Mouse (Mus musculus) CH12.LX (cell line): ENCODE data around the gene Pa2g4. TPM values are rescaled to one million over a fixed set of nuclear protein-coding genes. Genes with fewer than 3 reads are reported as not detected.

Experiments used
- DNase-seq: peaks from one replicate; pipeline ENCODE4 v3.0.0-alpha.2; 2013; ENCODE audit errors: extremely low read depth
- H3K27ac ChIP-seq: 2 replicates; pipeline ENCODE4 v1.5.1; 2012; ENCODE audit warnings: low read depth, mild to moderate bottlenecking, control low read depth, moderate library complexity; ENCODE audit not compliant: insufficient read depth
- H3K27me3 ChIP-seq: replicated peaks from 2 replicates; pipeline ENCODE3; 2012; ENCODE audit warnings: inconsistent platforms
- H3K36me3 ChIP-seq, 2 experiments: replicated peaks in 1 of 2; 2 replicates each; pipeline versions ENCODE3 to v1.6.1; 2012; ENCODE audit warnings: inconsistent platforms in 1 of 2, low read length in 1 of 2, mild to moderate bottlenecking in 1 of 2, mixed read lengths in 1 of 2, moderate library complexity in 1 of 2; ENCODE audit not compliant: control insufficient read depth in 1 of 2, insufficient read depth in 1 of 2
- H3K4me1 ChIP-seq, 2 experiments: 2 replicates each; pipeline ENCODE4 v1.6.1; 2012; ENCODE audit warnings: inconsistent platforms in 1 of 2, moderate library complexity in 1 of 2; ENCODE audit not compliant: insufficient read depth in 2 of 2, control insufficient read depth in 1 of 2
- H3K4me2 ChIP-seq: 2 replicates; pipeline ENCODE4 v1.6.1; 2012; ENCODE audit warnings: low read depth, mild to moderate bottlenecking, control low read depth; ENCODE audit not compliant: poor library complexity, insufficient read depth, severe bottlenecking
- H3K4me3 ChIP-seq, 3 experiments: fragments of 150-350 bp in 1 of 3; sonication (generic) in 1 of 3; replicated peaks in 1 of 3; 2 replicates each; pipeline versions ENCODE3 to v1.5.1; 2011 to 2012; ENCODE audit warnings: low read depth in 2 of 3, low read length in 2 of 3, mild to moderate bottlenecking in 2 of 3, moderate library complexity in 2 of 3, control low read depth in 1 of 3, improper control_type of control experiment in 1 of 3, inconsistent platforms in 1 of 3, mixed read lengths in 1 of 3; ENCODE audit not compliant: poor library complexity in 1 of 3
- H3K79me2 ChIP-seq: replicated peaks from 2 replicates; pipeline ENCODE4 v1.6.1; 2012; ENCODE audit warnings: mild to moderate bottlenecking, moderate library complexity; ENCODE audit not compliant: control insufficient read depth, poor library complexity, insufficient read depth, severe bottlenecking; ENCODE audit errors: extremely low read depth
- H3K9ac ChIP-seq: 2 replicates; pipeline ENCODE4 v1.6.1; 2012; ENCODE audit warnings: low read depth, mild to moderate bottlenecking, control low read depth, moderate library complexity; ENCODE audit not compliant: insufficient read depth
- H3K9me3 ChIP-seq: replicated peaks from 2 replicates; pipeline ENCODE3; 2012; ENCODE audit warnings: low read length, inconsistent platforms, mixed read lengths
- BHLHE40 ChIP-seq: IDR thresholded peaks from 2 replicates; pipeline ENCODE4 v1.6.1; 2011; ENCODE audit warnings: mild to moderate bottlenecking, low read depth, low read length, improper control_type of control experiment
- CHD1 ChIP-seq: IDR thresholded peaks from 2 replicates; pipeline ENCODE4 v1.6.1; 2012; ENCODE audit warnings: low read depth, low read length, improper control_type of control experiment, inconsistent platforms
- E2F4 ChIP-seq: IDR thresholded peaks from 2 replicates; pipeline ENCODE4 v1.6.1; 2011; ENCODE audit warnings: low read depth, low read length, improper control_type of control experiment; ENCODE audit not compliant: insufficient replicate concordance
- ELF1 ChIP-seq: IDR thresholded peaks from 2 replicates; pipeline ENCODE4 v1.6.1; 2014; ENCODE audit warnings: low read depth, mild to moderate bottlenecking, inconsistent platforms, low read length, improper control_type of control experiment
- GABPA ChIP-seq: IDR thresholded peaks from 2 replicates; pipeline ENCODE4 v1.6.1; 2012; ENCODE audit warnings: low read depth, low read length, improper control_type of control experiment, inconsistent platforms; ENCODE audit not compliant: insufficient replicate concordance
- HCFC1 ChIP-seq: IDR thresholded peaks from 2 replicates; pipeline ENCODE4 v1.6.1; 2012; ENCODE audit warnings: low read depth, mild to moderate bottlenecking, inconsistent platforms, low read length, improper control_type of control experiment
- IRF4 ChIP-seq: IDR thresholded peaks from 2 replicates; pipeline ENCODE4 v1.6.1; 2014; ENCODE audit warnings: low read depth, mild to moderate bottlenecking, inconsistent platforms, low read length, improper control_type of control experiment
- JUN ChIP-seq: IDR thresholded peaks from 2 replicates; pipeline ENCODE4 v1.6.1; 2011; ENCODE audit warnings: low read depth, mild to moderate bottlenecking, low read length, improper control_type of control experiment, moderate library complexity; ENCODE audit not compliant: insufficient read depth
- JUND ChIP-seq: conservative IDR thresholded peaks from 2 replicates; pipeline ENCODE4 v1.6.1; 2011; ENCODE audit warnings: low read depth, low read length, improper control_type of control experiment
- KAT2A ChIP-seq: IDR thresholded peaks from 2 replicates; pipeline ENCODE4 v1.6.1; 2012; ENCODE audit warnings: low read length, improper control_type of control experiment, inconsistent platforms; ENCODE audit not compliant: insufficient replicate concordance
- MAFK ChIP-seq: IDR thresholded peaks from 2 replicates; pipeline ENCODE4 v1.6.1; 2011; ENCODE audit warnings: low read length, improper control_type of control experiment; ENCODE audit not compliant: insufficient replicate concordance
- MAX ChIP-seq: IDR thresholded peaks from 2 replicates; pipeline ENCODE4 v1.6.1; 2011; ENCODE audit warnings: low read length, improper control_type of control experiment
- MAZ ChIP-seq: IDR thresholded peaks from 2 replicates; pipeline ENCODE4 v1.6.1; 2012; ENCODE audit warnings: low read depth, mild to moderate bottlenecking, inconsistent platforms, low read length, improper control_type of control experiment, moderate library complexity
- NELFE ChIP-seq: IDR thresholded peaks from 2 replicates; pipeline ENCODE4 v1.6.1; 2011; ENCODE audit warnings: low read depth, low read length, improper control_type of control experiment
- NRF1 ChIP-seq: IDR thresholded peaks from 2 replicates; pipeline ENCODE4 v1.6.1; 2014; ENCODE audit warnings: low read depth, mild to moderate bottlenecking, inconsistent platforms, low read length, improper control_type of control experiment, moderate library complexity
- PAX5 ChIP-seq: IDR thresholded peaks from 2 replicates; pipeline ENCODE4 v1.6.1; 2012; ENCODE audit warnings: low read length, inconsistent platforms, mixed read lengths
- POLR2A ChIP-seq: IDR thresholded peaks from 2 replicates; pipeline ENCODE4 v1.6.1; 2011; ENCODE audit warnings: low read depth, mild to moderate bottlenecking, improper control_type of control experiment, low read length
- RAD21 ChIP-seq: IDR thresholded peaks from 2 replicates; pipeline ENCODE4 v1.6.1; 2011; ENCODE audit warnings: low read depth, mild to moderate bottlenecking, low read length, improper control_type of control experiment, moderate library complexity
- SMC3 ChIP-seq: IDR thresholded peaks from 2 replicates; pipeline ENCODE4 v1.6.1; 2011; ENCODE audit warnings: low read depth, low read length, improper control_type of control experiment
- TCF12 ChIP-seq: IDR thresholded peaks from 2 replicates; pipeline ENCODE4 v1.6.1; 2014; ENCODE audit warnings: low read depth, mild to moderate bottlenecking, inconsistent platforms, low read length, improper control_type of control experiment
- UBTF ChIP-seq: IDR thresholded peaks from 2 replicates; pipeline ENCODE4 v1.6.1; 2012; ENCODE audit warnings: low read depth, mild to moderate bottlenecking, inconsistent platforms, low read length, improper control_type of control experiment, moderate library complexity
- USF1 ChIP-seq: IDR thresholded peaks from 2 replicates; pipeline ENCODE4 v1.6.1; 2014; ENCODE audit warnings: low read depth, mild to moderate bottlenecking, inconsistent platforms, low read length, improper control_type of control experiment
- USF2 ChIP-seq: conservative IDR thresholded peaks from 2 replicates; pipeline ENCODE4 v1.6.1; 2011; ENCODE audit warnings: low read depth, low read length, improper control_type of control experiment
- ZC3H11A ChIP-seq: IDR thresholded peaks from 2 replicates; pipeline ENCODE4 v1.6.1; 2012; ENCODE audit warnings: low read depth, mild to moderate bottlenecking, inconsistent platforms, low read length, improper control_type of control experiment
- ZMIZ1 ChIP-seq: IDR thresholded peaks from 2 replicates; pipeline ENCODE4 v1.6.1; 2012; ENCODE audit warnings: low read depth, mild to moderate bottlenecking, inconsistent platforms, low read length, improper control_type of control experiment
- ZNF384 ChIP-seq: IDR thresholded peaks from 2 replicates; pipeline ENCODE4 v1.6.1; 2012; ENCODE audit warnings: low read depth, low read length, improper control_type of control experiment, inconsistent platforms
- dilution Hi-C: fragments of 300-500 bp; cut with MboI; formaldehyde crosslinking; loops from 2 replicates; pipeline ENCODE4 v1.14.3; 2020; ENCODE audit warnings: low sequenced_read_pairs; ENCODE audit not compliant: extremely low pct_unique_long_range_greater_than_20kb, extremely low pct_ligation_motif_present
- in situ Hi-C: fragments of 300-500 bp; cut with MboI; formaldehyde crosslinking; loops from 3 replicates; pipeline ENCODE4 v1.14.3; 2019; ENCODE audit warnings: low sequenced_read_pairs, low pct_ligation_motif_present, low pct_unique_long_range_greater_than_20kb, mixed read lengths
- polyA plus RNA-seq: library from polyadenylated mRNA; unstranded; fragments of >175 nt; gene quantifications from 2 replicates; pipeline ENCODE4 v1.2.1, GENCODE M21; 2012; ENCODE audit warnings: low read depth; ENCODE audit not compliant: insufficient read length
- total RNA-seq, 2 experiments: library from RNA; depleted of rRNA; stranded (reverse); fragments of 300-350 nt in 1 of 2; fragments of >200 nt in 1 of 2; gene quantifications; 2 replicates each; pipeline ENCODE4 v1.2.3; 2012 to 2014

The Pa2g4 gene
- total and polyA plus RNA-seq, 3 experiments = 129 to 550 (median 133) TPM

DNA sequence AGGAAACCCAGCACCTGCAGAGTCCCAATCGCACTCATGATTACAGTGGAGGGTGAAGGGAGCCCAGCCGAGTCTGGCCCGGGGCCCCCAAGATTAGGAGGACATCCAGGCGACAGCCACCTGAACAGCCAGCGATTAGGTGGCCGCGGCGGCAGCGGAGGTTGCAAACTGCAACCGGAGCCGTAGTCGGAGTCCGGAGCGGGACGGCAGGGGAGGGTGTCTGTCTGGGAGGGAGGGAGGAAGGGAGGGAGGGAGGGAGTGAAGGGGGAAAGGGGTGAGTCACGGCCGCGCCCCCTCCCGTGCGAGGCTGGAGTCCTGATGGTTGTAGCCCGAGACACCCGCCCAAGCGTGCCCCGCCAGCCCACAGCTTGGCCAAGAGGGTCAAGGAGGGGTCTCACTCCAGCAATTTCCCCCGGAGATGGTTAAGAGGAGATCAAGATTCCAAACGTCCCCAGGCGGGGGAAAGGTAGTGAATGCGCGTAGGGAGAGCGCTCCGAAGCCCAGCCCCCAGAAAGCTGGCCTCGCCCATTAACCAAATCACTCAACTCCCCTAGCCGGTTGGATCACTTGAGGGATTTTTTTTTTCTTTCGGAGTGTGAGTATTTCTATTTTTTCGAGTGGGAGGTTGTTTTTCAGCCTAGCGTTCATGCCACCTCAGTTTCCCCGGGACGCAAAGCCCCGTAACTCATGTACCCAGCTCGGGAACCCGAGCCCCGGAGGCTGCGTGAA is 23.8 kb upstream of the Pa2g4 start, which contains the start of gene Erbb3:
Gene Erbb3 (minus strand): TSS at position 189 of the 729 bp plus-strand sequence.
- TF ChIP-seq RAD21 (no peak), ZMIZ1 (no peak), GABPA (no peak), MAFK (no peak), PAX5 (no peak), BHLHE40 (peak; percentile 65; the same call in 1 of the 2 replicates), HCFC1 (no peak), ZNF384 (peak; percentile 50; the same call in 1 of the 2 replicates), ELF1 (no peak), KAT2A (no peak), IRF4 (no peak), SMC3 (no peak), CHD1 (no peak), JUND (no peak), NRF1 (no peak), JUN (no peak), MAX (no peak), NELFE (no peak), POLR2A (no peak), USF2 (no peak), ZC3H11A (no peak), TCF12 (no peak), USF1 (no peak), MAZ (peak; percentile 60), E2F4 (no peak), UBTF (0 out of 2 replicates have a peak, but pooled peaks have one; percentile 20)
- peaks cover 71% of the 10 kb centered on the region for H3K27me3 ChIP-seq
- peak within 1 kb of the TSS; percentile 63 to 80 (median 65) for H3K4me3 ChIP-seq
- peak; percentile 42 for DNase-seq
- no peaks in the 10 kb centered on the region for H3K79me2 ChIP-seq
- no peaks in the 10 kb centered on the region for H3K9me3 ChIP-seq
- H3K36me3 ChIP-seq = no peaks in the 10 kb centered on the region
- H3K27ac ChIP-seq = no peak within 1 kb of the TSS
- dilution Hi-C loops = no loop called here
- in situ Hi-C loops = no loop called here
- H3K4me2 ChIP-seq = peak within 1 kb of the TSS; percentile 95
- peaks cover 0 to 20% of the 10 kb centered on the region in 2 experiments; a peak in 2 of 4 replicates for H3K4me1 ChIP-seq
- peak within 1 kb of the TSS; percentile 54 for H3K9ac ChIP-seq
